Mouse (Mus musculus) limb, embryonic 14.5 days (tissue): ENCODE measurements at regions not wholly inside any gene's neighbourhood (a gene's known extent, or its start where the extent isn't known, plus 50 kb on each side); places are given as distances from the start of the nearest gene placed in this dataset.

Experiments
- ATAC-seq: fragments of 200-750 bp; cut with Nextera tagmentation; 2 replicates; pipeline ENCODE4 v1.8.0; 2017; ENCODE audit warnings: low read depth, moderate number of reproducible peaks, moderate TSS enrichment; ENCODE audit not compliant: low FRiP score
- DNase-seq: peaks from one replicate; pipeline ENCODE4 v3.0.0-alpha.2; 2015; ENCODE audit warnings: low spot score
- H3K27ac ChIP-seq: fragments of 300-500 bp; sonication (generic); replicated peaks from 2 replicates; pipeline ENCODE4 v1.5.1; 2014; ENCODE audit warnings: low read depth, mild to moderate bottlenecking, low read length, moderate library complexity, mixed read lengths
- H3K27me3 ChIP-seq: fragments of 300-500 bp; sonication (generic); 2 replicates; pipeline ENCODE4 v1.6.1; 2014; ENCODE audit warnings: low read length, mixed read lengths; ENCODE audit not compliant: control insufficient read depth, insufficient read depth
- H3K36me3 ChIP-seq: fragments of 300-500 bp; sonication (generic); 2 replicates; pipeline ENCODE4 v1.6.1; 2014; ENCODE audit warnings: mild to moderate bottlenecking, low read length, moderate library complexity, mixed read lengths; ENCODE audit not compliant: control insufficient read depth, insufficient read depth
- H3K4me1 ChIP-seq: fragments of 300-500 bp; sonication (generic); 2 replicates; pipeline ENCODE4 v1.6.1; 2014; ENCODE audit warnings: antibody characterized with exemption, low read length, mixed read lengths; ENCODE audit not compliant: control insufficient read depth, insufficient read depth
- H3K4me2 ChIP-seq: fragments of 300-500 bp; sonication (generic); replicated peaks from 2 replicates; pipeline ENCODE4 v1.6.1; 2014; ENCODE audit warnings: low read depth, mild to moderate bottlenecking, low read length, moderate library complexity; ENCODE audit not compliant: severe bottlenecking
- H3K4me3 ChIP-seq: fragments of 300-500 bp; sonication (generic); replicated peaks from 2 replicates; pipeline ENCODE4 v1.5.1; 2014; ENCODE audit warnings: low read length
- H3K9ac ChIP-seq: fragments of 300-500 bp; sonication (generic); 2 replicates; pipeline ENCODE4 v1.6.1; 2014; ENCODE audit warnings: mild to moderate bottlenecking, low read depth, low read length, moderate library complexity; ENCODE audit not compliant: severe bottlenecking
- H3K9me3 ChIP-seq: fragments of 300-500 bp; sonication (generic); 2 replicates; pipeline ENCODE4 v1.6.1; 2016; ENCODE audit warnings: low read length; ENCODE audit not compliant: control insufficient read depth
- POLR2A ChIP-seq: fragments of 200-500 bp; IDR thresholded peaks from 2 replicates; pipeline ENCODE4 v1.8.0; 2012; ENCODE audit warnings: inconsistent platforms, mild to moderate bottlenecking, moderate library complexity, borderline replicate concordance; ENCODE audit not compliant: insufficient read depth, insufficient read length; ENCODE audit errors: extremely low read depth
- WGBS: fragments of 180-500 bp; shearing (Covaris S2); extraction: QIAGEN DNeasy Blood & Tissue Kit; methylation state at CpG from one replicate; pipeline ENCODE4 v1.1.7; 2014; 5-methylcytosine and 5-hydroxymethylcytosine counted together

DNA sequence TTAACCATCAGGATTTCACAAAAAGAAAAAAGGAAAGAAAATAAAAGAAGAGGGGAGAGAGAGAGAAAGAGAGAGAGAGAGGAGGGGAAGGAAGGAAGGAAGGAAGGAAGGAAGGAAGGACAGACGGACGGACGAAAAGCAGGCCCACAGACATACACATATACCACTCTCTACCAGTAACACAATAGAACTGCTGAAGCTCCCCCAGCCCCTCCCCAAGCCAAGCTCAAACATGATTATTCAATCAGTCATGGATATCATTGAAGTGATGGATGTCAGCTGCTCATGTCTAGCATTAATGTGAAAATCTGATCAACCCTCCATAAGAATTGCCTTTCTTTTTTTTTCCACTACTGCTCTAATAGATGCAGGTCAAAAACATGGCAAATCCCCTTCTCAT, 161.2 kb downstream of the Mreg start:
- TF ChIP-seq POLR2A: no peak
- no peaks in the 10 kb centered on the region for H3K27me3 ChIP-seq
- ATAC-seq (no peak), DNase-seq (no peak)
- H3K9ac ChIP-seq: no peak overlapping the region
- H3K36me3 ChIP-seq: no peaks in the 10 kb centered on the region
- WGBS: 90% methylated on average over 3 of the region's 3 CpGs
- peaks cover 3% of the 10 kb centered on the region; the same call in 1 of the 2 replicates for H3K4me1 ChIP-seq
- H3K4me3 ChIP-seq: no peak overlapping the region
- no peaks in the 10 kb centered on the region for H3K9me3 ChIP-seq
- no peak overlapping the region for H3K4me2 ChIP-seq
- no peak overlapping the region for H3K27ac ChIP-seq

DNA sequence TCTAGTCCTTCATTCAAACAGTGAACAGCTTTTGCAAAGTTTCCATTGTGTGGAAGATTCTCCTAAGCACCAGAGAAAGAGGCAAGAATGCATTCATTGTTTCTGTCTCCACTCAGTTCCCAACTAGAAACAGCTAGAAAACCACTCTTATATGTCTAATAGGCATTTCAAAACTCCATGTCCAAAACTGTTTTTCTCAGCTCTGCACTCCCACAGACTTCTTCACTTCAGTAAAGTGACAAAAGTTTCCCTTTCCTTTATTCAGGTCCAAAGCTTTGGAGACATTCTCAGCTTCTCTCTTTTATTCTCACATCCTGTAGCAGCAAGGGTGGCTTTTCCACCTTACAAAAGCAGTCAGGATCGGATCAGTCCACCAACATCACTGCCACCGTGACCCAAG, 166.0 kb downstream of the Mreg start:
- 75% methylated on average over 2 of the region's 2 CpGs for WGBS
- Histone ChIP-seq H3K4me1 (no peaks in the 10 kb centered on the region), H3K9ac (no peak overlapping the region), H3K4me3 (no peak overlapping the region), H3K27ac (no peak overlapping the region), H3K36me3 (no peaks in the 10 kb centered on the region), H3K4me2 (no peak overlapping the region), H3K9me3 (no peaks in the 10 kb centered on the region), H3K27me3 (no peaks in the 10 kb centered on the region)
- TF ChIP-seq POLR2A: no peak
- ATAC-seq: no peak
- no peak for DNase-seq

DNA sequence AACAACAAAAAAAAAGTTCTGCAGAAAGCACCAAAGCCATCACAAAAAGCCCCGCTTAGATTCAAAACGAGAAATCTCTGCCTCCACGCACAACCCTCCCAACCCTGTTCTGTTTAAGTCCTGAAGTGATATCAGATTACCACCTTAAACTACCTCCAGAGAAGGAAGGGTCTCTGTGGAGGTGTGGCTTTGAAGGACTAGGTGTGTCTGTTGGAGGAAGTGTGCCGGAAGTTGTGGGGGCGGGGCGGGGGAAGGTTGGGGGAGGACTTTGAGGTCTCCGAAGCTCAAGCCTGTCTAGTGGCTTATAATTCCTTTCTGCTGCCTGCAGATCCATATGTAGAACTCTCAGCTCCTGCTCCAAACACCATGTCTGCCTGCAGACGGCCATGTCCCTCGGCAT, 173.6 kb downstream of the Mreg start:
- DNase-seq (no peak), ATAC-seq (no peak)
- Histone ChIP-seq H3K27me3 (no peaks in the 10 kb centered on the region), H3K9me3 (no peaks in the 10 kb centered on the region), H3K4me2 (peak overlapping the region; percentile 22), H3K36me3 (no peaks in the 10 kb centered on the region), H3K4me1 (no peaks in the 10 kb centered on the region; the same call in 1 of the 2 replicates), H3K9ac (no peak overlapping the region), H3K4me3 (no peak overlapping the region), H3K27ac (no peak overlapping the region)
- 42% methylated on average over 9 of the region's 9 CpGs for WGBS
- TF ChIP-seq POLR2A: no peak

DNA sequence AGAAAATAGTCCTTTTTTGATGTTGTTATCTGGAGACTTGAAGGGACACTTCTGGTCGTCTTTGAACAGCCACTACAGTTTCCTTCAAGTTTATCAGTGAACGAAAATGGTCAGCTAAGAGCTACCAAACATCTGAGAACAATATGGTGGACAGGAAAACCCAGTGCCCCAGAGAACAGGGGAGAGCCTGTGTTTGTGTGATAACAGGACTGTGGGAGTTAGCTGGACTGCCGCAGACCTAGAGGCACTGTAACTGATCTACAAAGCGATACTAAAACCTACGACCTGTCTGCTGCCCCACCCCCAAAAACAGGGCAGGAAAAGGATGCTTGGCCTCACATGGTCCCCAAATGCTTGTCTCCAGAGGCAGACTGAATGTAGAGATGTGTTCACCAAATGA, 175.5 kb downstream of the Mreg start:
- no peak overlapping the region for H3K4me3 ChIP-seq
- no peak overlapping the region for H3K9ac ChIP-seq
- H3K36me3 ChIP-seq: no peaks in the 10 kb centered on the region
- H3K4me1 ChIP-seq: no peaks in the 10 kb centered on the region; the same call in 1 of the 2 replicates
- no peak overlapping the region for H3K27ac ChIP-seq
- H3K9me3 ChIP-seq: no peaks in the 10 kb centered on the region
- TF ChIP-seq POLR2A: no peak
- ATAC-seq (no peak), DNase-seq (no peak)
- WGBS: 58% methylated on average over 5 of the region's 5 CpGs
- no peak overlapping the region for H3K4me2 ChIP-seq
- no peaks in the 10 kb centered on the region for H3K27me3 ChIP-seq

DNA sequence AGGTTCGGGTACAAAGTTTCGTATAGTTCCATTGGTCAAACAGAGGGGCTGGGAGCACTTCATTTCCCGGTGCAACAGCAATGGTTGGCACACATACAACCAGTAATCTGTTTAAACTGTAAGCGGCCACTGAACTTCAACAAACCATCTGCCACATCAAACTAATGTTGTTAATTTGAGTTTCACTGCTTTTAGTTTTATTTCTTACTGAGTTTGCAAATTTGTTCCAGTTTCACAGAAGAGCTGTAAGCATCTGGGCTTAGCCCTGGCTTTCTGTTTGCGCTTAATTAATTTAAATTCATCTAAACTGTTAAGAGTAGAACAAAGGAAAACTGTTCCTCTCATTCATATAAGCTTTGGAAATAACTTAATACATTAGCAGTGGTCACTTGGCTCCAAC, 176.0 kb downstream of the Mreg start:
- WGBS: 67% methylated on average over 5 of the region's 5 CpGs
- ATAC-seq: no peak
- DNase-seq: no peak
- Histone ChIP-seq H3K9ac (no peak overlapping the region), H3K4me3 (no peak overlapping the region), H3K27ac (no peak overlapping the region), H3K36me3 (no peaks in the 10 kb centered on the region), H3K27me3 (no peaks in the 10 kb centered on the region), H3K4me2 (no peak overlapping the region), H3K4me1 (no peaks in the 10 kb centered on the region; the same call in 1 of the 2 replicates), H3K9me3 (no peaks in the 10 kb centered on the region)
- TF ChIP-seq POLR2A: no peak

DNA sequence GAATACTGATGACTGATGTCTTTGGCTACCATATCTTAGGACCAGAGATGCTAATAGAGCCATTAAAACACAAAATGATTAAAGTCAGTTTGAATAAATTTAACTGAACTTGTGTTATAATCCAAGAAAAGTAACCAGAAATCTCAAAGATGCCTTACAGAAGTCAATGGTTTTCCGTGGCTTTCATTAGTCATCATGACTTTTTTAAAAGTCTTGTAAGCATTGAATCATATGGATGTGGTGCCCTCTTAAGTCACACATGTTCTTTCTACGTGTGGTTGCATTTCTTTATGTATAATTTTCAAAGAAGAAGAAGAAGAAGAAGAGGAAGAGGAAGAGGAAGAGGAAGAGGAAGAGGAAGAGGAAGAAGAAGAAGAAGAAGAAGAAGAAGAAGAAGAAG, 178.2 kb downstream of the Mreg start:
- WGBS: 76% methylated on average over 2 of the region's 2 CpGs
- Histone ChIP-seq H3K27ac (no peak overlapping the region), H3K9me3 (no peaks in the 10 kb centered on the region), H3K9ac (no peak overlapping the region), H3K4me3 (no peak overlapping the region), H3K36me3 (no peaks in the 10 kb centered on the region), H3K4me1 (no peaks in the 10 kb centered on the region; the same call in 1 of the 2 replicates), H3K27me3 (no peaks in the 10 kb centered on the region), H3K4me2 (no peak overlapping the region)
- DNase-seq (no peak), ATAC-seq (no peak)
- no peak for TF ChIP-seq POLR2A
